Mouse (Mus musculus): ENCODE results near the gene Ifitm3.
A peak's percentile ranks its signal among the peaks of the same experiment; 100 is the strongest.
"Not testable (repeated sequence)": the region's sequence is repeated elsewhere in the genome, so short reads cannot be mapped to it uniquely, and the experiment has no call there.

Gene Ifitm3

DNA sequence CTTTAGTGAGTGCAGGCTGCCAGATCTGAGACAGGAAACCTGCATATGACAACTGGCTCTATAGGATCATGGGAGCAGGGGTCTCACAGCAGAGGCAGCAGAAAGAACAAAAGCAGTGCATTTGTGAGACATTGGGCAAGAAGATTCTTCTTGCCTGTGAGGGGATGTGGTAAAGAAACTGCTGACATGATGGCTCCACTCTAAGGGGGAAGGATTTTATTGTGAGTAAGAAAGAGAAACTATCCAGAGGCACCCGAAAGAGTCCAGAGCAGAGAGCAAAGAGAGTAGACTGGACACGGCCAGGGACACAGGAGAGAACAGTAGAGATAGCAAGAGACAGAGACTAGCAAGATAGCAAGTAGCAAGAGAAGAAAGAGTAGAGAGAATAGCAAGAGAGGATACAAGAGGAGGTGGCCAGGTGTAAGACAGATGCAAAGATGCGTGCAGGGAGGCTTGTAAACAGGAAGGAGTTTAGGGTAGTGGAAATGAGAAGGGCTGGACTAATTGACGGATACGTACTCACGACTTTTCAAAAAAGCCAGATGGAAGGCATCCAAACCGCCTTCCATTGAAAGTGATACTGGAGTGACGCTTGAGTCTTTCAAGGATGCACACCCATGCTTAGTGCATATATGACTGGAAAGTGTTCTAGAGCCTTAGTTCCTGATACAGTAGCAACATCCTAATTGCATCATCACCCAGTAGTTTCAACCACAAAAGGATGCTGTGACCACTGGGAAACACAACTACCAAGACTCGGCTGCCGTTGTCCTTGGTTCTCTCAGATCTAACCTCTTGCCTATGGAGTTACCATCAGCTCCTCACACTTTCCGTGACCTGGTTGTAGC, 11.5 kb downstream of the Ifitm3 start:
- DNase-seq = no peak

DNA sequence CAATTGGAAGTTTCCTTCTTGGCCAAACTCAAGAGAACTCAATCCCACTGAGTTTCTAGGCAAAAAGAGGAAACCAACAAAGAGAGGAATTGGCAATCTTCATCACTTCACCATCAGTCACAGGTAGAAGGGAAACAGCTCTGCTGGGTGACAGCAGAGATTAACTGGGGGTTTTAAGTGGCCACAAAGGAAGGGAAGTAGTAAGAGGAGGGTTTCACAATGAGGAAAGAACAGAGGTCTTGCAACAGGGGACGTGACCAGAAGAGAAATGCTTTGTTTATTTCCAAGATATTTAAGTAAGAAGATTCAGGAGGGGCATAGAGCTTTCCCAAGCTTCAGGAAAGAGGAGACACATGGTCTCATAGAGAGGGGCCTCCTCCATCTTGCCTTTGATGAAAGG, 12.8 kb downstream of the Ifitm3 start:
- no peak for DNase-seq

GRCm38 (mm10) chr7:140991117-140991689, 19.4 kb downstream of the Ifitm3 start:
- no peak for DNase-seq

- no peak for DNase-seq
Observed at GRCm38 (mm10) chr7:140990622-140991021, 19.9 kb downstream of the Ifitm3 start.

- DNase-seq = no peak
Observed at GRCm38 (mm10) chr7:140990185-140990584, 20.4 kb downstream of the Ifitm3 start.

GRCm38 (mm10) chr7:140989022-140989421, 21.5 kb downstream of the Ifitm3 start:
- DNase-seq = no peak

DNA sequence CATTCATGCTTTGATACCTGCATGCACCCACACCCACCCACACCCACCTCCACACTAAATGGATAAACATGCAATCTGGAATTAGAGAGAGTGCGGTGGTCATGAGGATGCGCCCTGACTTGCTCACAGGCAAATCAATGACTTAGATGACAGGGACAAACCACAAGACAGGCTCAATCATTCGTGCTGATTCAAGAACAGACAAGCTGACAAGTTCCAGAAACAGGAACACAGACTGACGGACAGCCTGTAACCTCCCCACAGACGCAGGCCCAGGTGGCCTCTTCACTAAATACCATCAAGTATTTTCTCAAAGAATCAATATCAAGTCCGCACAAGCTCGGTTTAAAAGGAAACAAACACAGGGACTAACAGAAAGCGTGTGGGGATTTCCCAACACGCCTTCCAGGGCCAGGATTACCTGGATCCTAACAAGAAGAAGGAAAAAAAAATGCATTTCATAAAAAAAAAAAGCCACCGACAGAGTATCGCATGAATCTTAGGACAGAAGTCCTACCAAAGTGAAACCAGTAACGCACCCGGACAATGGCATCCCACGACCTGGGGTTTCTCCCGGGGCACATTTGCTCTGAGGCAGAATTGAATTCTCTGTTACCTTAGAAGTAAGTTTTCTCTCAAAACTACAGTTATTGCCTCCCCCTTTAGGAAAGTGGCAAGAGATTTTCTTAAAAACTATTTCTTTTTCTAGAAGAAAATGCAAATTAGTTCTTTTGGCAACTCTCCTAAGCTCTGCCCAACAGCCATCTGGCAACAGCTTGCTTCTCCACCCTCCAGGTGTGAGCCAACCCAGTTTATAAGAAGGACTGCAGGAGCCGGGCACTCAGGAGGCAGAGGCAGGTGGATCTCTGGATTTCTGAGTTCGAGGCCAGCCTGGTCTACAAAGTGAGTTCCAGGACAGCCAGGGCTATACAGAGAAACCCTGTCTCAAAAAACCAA, 23.1 kb downstream of the Ifitm3 start:
- no peak for DNase-seq

DNA sequence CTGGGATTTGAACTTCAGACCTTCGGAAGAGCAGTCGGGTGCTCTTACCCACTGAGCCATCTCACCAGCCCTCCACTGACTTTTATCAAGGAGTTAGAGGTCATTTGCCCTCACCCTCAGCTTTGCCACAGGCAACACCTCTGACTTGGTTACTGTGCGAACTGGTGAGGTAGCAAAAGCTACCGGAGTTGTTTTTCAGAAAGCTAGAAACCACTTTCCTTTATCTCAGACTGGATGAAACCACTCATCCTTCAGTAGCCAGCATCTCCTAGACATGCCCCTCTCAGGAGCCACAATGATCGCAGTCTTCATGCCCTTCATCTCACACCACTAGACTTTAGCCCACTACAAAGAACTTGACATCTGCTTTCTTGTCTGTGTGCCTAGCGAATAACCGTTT, 27.6 kb downstream of the Ifitm3 start:
- DNase-seq = no peak

GRCm38 (mm10) chr7:140981704-140982103, 28.9 kb downstream of the Ifitm3 start:
- no peak for DNase-seq

DNA sequence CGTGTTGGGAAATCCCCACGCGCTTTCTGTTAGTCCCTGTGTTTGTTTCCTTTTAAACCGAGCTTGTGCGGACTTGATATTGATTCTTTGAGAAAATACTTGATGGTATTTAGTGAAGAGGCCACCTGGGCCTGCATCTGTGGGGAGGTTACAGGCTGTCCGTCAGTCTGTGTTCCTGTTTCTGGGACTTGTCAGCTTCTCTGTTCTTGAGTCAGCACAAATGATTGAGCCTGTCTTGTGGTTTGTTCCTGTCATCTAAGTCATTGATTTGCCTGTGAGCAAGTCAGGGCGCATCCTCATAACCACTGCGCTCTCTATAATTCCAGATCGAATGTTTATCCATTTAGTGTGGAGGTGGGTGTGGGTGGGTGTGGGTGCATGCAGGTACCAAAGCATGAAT, 33.9 kb downstream of the Ifitm3 start:
- not testable (repeated sequence) for DNase-seq

DNA sequence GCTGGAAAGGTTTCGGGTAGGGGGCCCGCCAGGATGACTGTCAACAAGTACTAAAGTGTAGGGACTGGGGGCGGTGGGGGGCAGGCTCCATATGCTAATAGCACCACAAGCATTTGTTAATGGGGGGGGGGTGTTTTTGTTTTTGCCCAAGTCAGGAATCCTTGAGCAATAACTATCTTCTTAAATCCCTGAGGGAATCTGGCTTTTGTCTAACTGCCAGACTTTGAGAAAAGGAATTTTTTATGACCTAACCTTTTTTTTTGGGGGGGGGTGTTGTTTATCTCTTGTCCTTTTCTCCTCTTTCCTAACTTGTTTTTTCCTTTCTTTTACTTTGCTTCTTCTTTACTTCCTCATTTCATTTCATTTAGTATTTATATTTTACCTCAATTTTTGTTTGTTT, 35.1 kb downstream of the Ifitm3 start:
- DNase-seq = no peak

- DNase-seq = no peak
Observed at GRCm38 (mm10) chr7:140974940-140975339, 35.6 kb downstream of the Ifitm3 start.

GRCm38 (mm10) chr7:140973396-140974165, 37.0 kb downstream of the Ifitm3 start:
- no peak for DNase-seq

GRCm38 (mm10) chr7:140971479-140972171, 38.9 kb downstream of the Ifitm3 start:
- DNase-seq = peak; percentile 47 to 70

GRCm38 (mm10) chr7:140970931-140971330, 39.6 kb downstream of the Ifitm3 start:
- DNase-seq = no peak

- not testable (repeated sequence) for DNase-seq
Observed at GRCm38 (mm10) chr7:140968710-140969109, 41.9 kb downstream of the Ifitm3 start.

DNA sequence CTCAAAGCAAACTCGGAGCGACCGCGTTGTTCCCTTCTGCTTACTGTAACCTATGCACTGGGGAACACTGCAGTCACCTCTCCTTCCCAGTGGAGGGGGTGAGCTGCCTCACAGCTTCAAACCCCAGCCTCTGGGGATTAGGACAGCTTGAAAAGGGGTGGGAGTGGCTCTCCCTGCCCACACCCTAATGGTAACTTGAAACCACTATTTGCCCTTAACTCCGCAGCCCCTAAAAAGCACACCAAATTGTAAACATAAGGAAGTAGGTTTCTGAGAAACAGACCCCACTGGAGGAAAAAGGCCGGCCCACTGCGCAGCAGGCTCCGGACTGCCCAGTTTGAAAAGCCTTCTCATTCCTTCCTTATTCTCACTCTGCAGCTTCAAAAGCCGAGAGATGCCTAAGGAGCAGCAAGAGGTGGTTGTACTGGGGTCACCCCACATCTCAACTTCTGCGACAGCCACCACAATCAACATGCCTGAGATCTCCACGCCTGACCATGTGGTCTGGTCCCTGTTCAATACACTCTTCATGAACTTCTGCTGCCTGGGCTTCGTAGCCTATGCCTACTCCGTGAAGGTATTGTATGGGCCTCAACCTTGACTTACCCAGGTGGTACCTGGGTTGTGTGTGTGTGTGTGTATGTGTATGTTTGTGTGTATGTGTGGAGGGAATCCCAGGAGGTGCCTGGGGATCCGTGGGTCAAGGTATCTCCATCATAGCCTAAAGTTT, 42.5 kb downstream of the Ifitm3 start:
- DNase-seq = no peak

DNA sequence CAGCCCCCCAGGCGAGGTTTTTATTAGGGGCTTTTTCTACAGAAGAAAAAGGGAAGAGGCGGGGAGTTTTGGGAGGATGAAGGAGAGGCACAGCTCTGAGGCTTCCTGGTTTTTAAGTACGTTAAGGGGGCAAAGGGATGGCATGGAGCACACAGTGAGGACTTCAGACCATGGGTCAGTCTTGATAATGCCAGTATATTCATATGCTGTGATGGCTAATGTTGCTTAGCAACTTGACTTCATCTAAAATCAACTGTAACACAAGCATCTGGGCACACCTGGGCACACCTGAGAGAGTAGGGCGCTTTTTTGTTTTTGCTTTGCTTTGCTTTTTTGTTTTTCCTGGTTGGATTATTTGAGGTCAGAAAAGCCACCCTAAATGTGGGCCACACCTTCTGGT, 43.6 kb downstream of the Ifitm3 start, which contains the start of gene Ifitm1:
Gene Ifitm1, plus strand, starts transcription at position 301 of the 400 bp plus-strand sequence.
- no peak for DNase-seq

GRCm38 (mm10) chr7:140962733-140963132, 47.8 kb downstream of the Ifitm3 start:
- no peak for DNase-seq

DNA sequence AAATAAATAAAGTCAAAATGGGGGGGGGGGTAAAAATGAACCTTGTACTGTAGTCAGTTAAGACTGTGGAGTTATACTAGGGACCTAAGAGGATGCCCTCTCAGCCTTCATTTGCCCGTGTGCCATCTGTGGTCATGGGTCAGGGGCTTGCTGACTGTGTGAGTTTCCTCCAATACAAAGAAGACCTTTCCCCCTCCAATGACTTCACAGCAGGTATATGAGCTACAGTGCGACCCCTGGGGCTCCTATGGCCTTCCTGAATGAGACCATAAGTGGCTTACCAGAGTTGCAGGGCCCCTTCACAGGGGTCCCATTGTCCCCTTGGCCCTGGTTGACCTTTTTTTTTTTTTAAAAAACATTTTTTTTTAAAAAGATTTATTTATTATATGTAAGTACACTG, 49.2 kb downstream of the Ifitm3 start:
- no peak for DNase-seq

DNA sequence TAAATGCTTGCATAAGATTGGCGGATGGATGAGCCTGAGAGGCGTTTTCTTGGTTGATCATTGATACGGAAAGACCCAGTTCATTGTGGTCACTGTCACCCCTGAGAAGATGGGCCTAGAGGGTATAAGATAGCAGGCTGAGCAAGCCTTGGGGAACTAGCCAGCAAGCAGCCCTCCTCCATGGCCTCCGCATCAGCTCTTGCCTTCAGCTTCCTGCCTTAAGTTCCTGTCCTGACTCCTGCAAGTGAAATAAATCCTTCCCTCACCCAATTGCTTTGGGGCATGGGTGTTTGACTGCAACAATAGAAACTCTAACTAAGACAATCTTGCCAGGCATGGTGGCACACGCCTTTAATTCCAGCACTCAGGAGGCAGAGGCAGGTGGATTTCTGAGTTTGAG, 50.5 kb downstream of the Ifitm3 start:
- no peak for DNase-seq

Data from lung, postnatal 4 days (tissue).